Mouse (Mus musculus) forelimb bud, embryonic 11.5 days (tissue): ENCODE measurements around the gene Dmp1.

Source experiments
- DNase-seq: peaks from one replicate; pipeline ENCODE4 v3.0.0-alpha.2; 2012; ENCODE audit warnings: low read depth, low spot score

Gene Dmp1

GRCm38 (mm10) chr5:104202351-104202750 is at the start of gene Dmp1:
Dmp1 (plus strand) TSS chr5:104202613.
- no peak for DNase-seq

GRCm38 (mm10) chr5:104157701-104158100 is 44.7 kb upstream of the Dmp1 start:
- no peak for DNase-seq

- no peak for DNase-seq
These were observed 43.9 kb upstream of the Dmp1 start for GRCm38 (mm10) chr5:104158332-104159052.

- no peak for DNase-seq
These were observed 41.8 kb upstream of the Dmp1 start for GRCm38 (mm10) chr5:104160581-104160980.

GRCm38 (mm10) chr5:104161390-104161789 is 41.0 kb upstream of the Dmp1 start:
- no peak for DNase-seq

GRCm38 (mm10) chr5:104163536-104163935 is 38.9 kb upstream of the Dmp1 start:
- peak; percentile 37 for DNase-seq

GRCm38 (mm10) chr5:104170412-104170811 is 32.0 kb upstream of the Dmp1 start, which contains the start of gene Dspp:
Dspp (plus strand) TSS chr5:104170712.
- no peak for DNase-seq

GRCm38 (mm10) chr5:104173094-104173493 is 29.3 kb upstream of the Dmp1 start:
- DNase-seq = no peak

- no peak for DNase-seq
These were observed 18.7 kb upstream of the Dmp1 start for GRCm38 (mm10) chr5:104183743-104184142.

GRCm38 (mm10) chr5:104187281-104187680 is 15.1 kb upstream of the Dmp1 start:
- DNase-seq = no peak

GRCm38 (mm10) chr5:104195086-104195485 is 7.3 kb upstream of the Dmp1 start:
- DNase-seq = no peak

GRCm38 (mm10) chr5:104201153-104201950 is 1.1 kb upstream of the Dmp1 start:
- no peak for DNase-seq

GRCm38 (mm10) chr5:104212531-104212930 is 10.1 kb downstream of the Dmp1 start:
- no peak for DNase-seq

- DNase-seq = peak; percentile 54
These were observed 16.5 kb downstream of the Dmp1 start for GRCm38 (mm10) chr5:104218926-104219325.

GRCm38 (mm10) chr5:104224299-104224698 is 21.9 kb downstream of the Dmp1 start:
- no peak for DNase-seq

- DNase-seq = no peak
These were observed 22.3 kb downstream of the Dmp1 start for GRCm38 (mm10) chr5:104224750-104225149.

GRCm38 (mm10) chr5:104228497-104228896 is 26.1 kb downstream of the Dmp1 start:
- DNase-seq = peak; percentile 5

- DNase-seq = no peak
These were observed 34.3 kb downstream of the Dmp1 start for GRCm38 (mm10) chr5:104236741-104237140.

GRCm38 (mm10) chr5:104239674-104240378 is 37.4 kb downstream of the Dmp1 start:
- DNase-seq = no peak

GRCm38 (mm10) chr5:104244261-104244660 is 41.8 kb downstream of the Dmp1 start:
- DNase-seq = no peak

- no peak for DNase-seq
These were observed 49.4 kb downstream of the Dmp1 start for GRCm38 (mm10) chr5:104251811-104252210.

GRCm38 (mm10) chr5:104256585-104256984 is 54.2 kb downstream of the Dmp1 start:
- DNase-seq = no peak
